Mouse (Mus musculus): ENCODE results near the gene Tmem255a. TPM values are rescaled to one million over a fixed set of nuclear protein-coding genes. Genes with fewer than 3 reads are reported as not detected.

Tmem255a gene
- 65.1 and 66.9 TPM in 2 replicates for polyA plus RNA-seq (2014; fragmentation: Nextera tagmentation; extraction: Ambion mirVana)

DNA sequence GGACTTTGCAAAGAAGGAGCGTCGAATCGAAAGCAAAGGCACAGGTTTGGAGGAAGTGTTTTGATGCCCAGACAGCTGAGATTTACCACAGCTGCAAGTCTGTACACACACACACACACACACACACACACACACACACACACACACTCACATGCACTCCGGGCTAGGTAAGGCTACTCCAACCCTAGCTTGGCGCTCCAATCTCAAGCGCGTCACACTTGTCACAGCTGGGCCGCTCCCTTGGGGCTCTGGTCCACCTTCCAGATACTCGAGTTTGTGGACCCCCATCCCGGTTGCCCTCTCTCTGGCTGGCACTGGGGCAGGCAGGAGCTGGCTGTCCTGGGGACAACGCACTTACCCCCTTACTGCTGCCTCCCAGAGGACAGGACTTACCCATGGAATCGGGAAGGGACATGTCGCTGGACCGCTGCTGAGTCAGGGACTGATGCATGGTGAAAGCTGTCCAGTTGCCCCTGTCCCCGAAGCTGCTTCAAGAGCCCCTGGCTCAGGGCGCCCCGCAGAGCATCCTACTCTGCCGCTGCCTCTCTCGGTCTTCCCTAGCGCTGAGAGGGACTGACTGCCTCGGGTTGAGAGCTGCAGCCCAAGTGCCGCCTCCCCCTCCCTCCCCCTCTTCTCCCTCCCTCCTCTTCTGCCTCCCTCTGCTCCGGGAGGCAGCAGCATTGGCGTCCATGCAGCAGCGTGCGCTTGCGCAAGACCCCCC, at the start of gene Tmem255a:
Gene Tmem255a (minus strand): TSS at position 589 of the 721 bp plus-strand sequence.
- Histone ChIP-seq H3K9me3 (ENCODE audit: control insufficient read depth, low read length) (no peaks in the 10 kb centered on the region), H3K27ac (ENCODE audit: low read depth, low read length) (0 out of 2 replicates have a peak within 1 kb of the TSS, but pooled peaks have one; percentile 48), H3K9ac (replicated peaks; ENCODE audit: low read depth, low read length) (peak within 1 kb of the TSS; percentile 18; the same call in 1 of the 2 replicates), H3K27me3 (ENCODE audit: control insufficient read depth, insufficient read depth, low read length) (no peaks in the 10 kb centered on the region), H3K4me3 (ENCODE audit: low read depth, low read length) (peak within 1 kb of the TSS; percentile 31), H3K4me2 (ENCODE audit: low read depth, low read length) (peak within 1 kb of the TSS; percentile 56), H3K4me1 (ENCODE audit: control insufficient read depth, insufficient read depth, low read length) (no peaks in the 10 kb centered on the region), H3K36me3 (ENCODE audit: control insufficient read depth, insufficient read depth, low read length) (no peaks in the 10 kb centered on the region)
- ATAC-seq (ENCODE audit: low read depth), result peak; percentile 87
- WGBS, result 17% methylated on average over 25 of the region's 27 CpGs

DNA sequence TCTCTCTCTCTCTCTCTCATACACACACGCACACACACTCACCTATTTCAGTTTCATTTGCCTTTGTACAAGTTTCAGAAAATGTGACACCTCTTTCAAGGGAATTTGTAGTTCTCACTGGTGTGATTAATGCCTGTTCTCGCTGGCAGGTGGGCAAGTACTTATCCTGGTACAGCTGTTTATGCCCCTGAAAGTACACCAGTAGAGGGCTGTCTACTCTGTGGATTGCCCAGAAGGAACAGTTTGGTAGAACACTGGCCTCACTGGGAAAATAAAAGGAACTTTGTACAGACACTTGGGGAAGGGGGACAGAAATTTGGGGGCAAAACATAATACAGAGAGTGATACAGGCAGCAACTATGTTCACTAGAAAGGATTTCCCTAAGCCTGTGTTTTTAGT, 7.4 kb upstream of the Tmem255a start:
- Histone ChIP-seq H3K36me3 (ENCODE audit: control insufficient read depth, insufficient read depth, low read length) (no peaks in the 10 kb centered on the region), H3K9me3 (ENCODE audit: control insufficient read depth, low read length) (no peaks in the 10 kb centered on the region), H3K4me1 (ENCODE audit: control insufficient read depth, insufficient read depth, low read length) (no peaks in the 10 kb centered on the region), H3K4me3 (ENCODE audit: low read depth, low read length) (no peak overlapping the region), H3K27ac (ENCODE audit: low read depth, low read length) (no peak overlapping the region), H3K9ac (replicated peaks; ENCODE audit: low read depth, low read length) (no peak overlapping the region), H3K27me3 (ENCODE audit: control insufficient read depth, insufficient read depth, low read length) (no peaks in the 10 kb centered on the region), H3K4me2 (ENCODE audit: low read depth, low read length) (no peak overlapping the region)
- whole genome bisulfite sequencing, result 13% methylated on average over 2 of the region's 2 CpGs
- ATAC-seq (ENCODE audit: low read depth), result peak; percentile 38; the same call in 1 of the 2 replicates

DNA sequence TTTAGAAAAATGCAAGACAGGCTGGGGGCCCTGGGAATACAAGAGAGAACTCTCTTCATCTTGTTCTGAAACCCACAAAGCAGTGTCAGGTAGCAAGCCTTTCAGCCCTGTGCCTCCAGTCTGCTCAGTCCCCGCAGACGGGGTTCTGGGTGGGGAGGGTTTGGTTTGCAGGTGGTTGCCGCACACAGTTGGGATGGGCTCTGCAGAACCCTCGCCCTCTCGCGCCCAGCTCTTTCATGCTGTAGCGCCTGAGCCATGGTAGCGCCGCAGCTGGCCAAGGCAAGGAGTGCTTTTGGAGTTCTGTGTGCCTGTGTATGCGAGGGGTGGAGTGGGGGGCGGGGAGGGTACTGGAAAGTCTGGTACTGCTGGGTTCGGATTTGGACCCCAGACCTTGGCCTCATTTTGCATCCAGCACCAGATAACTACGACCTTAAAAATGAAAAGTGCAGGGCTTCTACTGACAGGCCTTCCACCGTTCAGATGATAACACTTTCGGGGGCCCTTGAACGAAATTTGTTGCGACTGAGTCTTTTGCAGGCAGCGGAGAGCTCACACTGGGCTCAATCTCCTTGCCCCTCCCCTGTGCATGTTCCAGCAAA, 1.8 kb downstream of the Tmem255a start:
- H3K4me3 ChIP-seq (ENCODE audit: low read depth, low read length), result peak overlapping the region; percentile 27
- no peaks in the 10 kb centered on the region for H3K36me3 ChIP-seq (ENCODE audit: control insufficient read depth, insufficient read depth, low read length)
- peak; percentile 26; the same call in 1 of the 2 replicates for ATAC-seq (ENCODE audit: low read depth)
- H3K27me3 ChIP-seq (ENCODE audit: control insufficient read depth, insufficient read depth, low read length), result no peaks in the 10 kb centered on the region
- H3K27ac ChIP-seq (ENCODE audit: low read depth, low read length), result no peak overlapping the region
- peak overlapping the region; percentile 56 for H3K4me2 ChIP-seq (ENCODE audit: low read depth, low read length)
- no peaks in the 10 kb centered on the region for H3K9me3 ChIP-seq (ENCODE audit: control insufficient read depth, low read length)
- no peak overlapping the region; the same call in 1 of the 2 replicates for H3K9ac ChIP-seq (replicated peaks; ENCODE audit: low read depth, low read length)
- WGBS, result 16% methylated on average over 18 of the region's 18 CpGs
- no peaks in the 10 kb centered on the region for H3K4me1 ChIP-seq (ENCODE audit: control insufficient read depth, insufficient read depth, low read length)

- no peaks in the 10 kb centered on the region for H3K36me3 ChIP-seq (ENCODE audit: control insufficient read depth, insufficient read depth, low read length)
- H3K4me3 ChIP-seq (ENCODE audit: low read depth, low read length), result peak overlapping the region; percentile 27; the same call in 1 of the 2 replicates
- H3K27me3 ChIP-seq (ENCODE audit: control insufficient read depth, insufficient read depth, low read length), result no peaks in the 10 kb centered on the region
- H3K9me3 ChIP-seq (ENCODE audit: control insufficient read depth, low read length), result no peaks in the 10 kb centered on the region
- WGBS, result 18% methylated on average over 16 of the region's 16 CpGs
- H3K4me1 ChIP-seq (ENCODE audit: control insufficient read depth, insufficient read depth, low read length), result no peaks in the 10 kb centered on the region
- H3K9ac ChIP-seq (replicated peaks; ENCODE audit: low read depth, low read length), result no peak overlapping the region
- no peak overlapping the region for H3K27ac ChIP-seq (ENCODE audit: low read depth, low read length)
- no peak; the same call in 1 of the 2 replicates for ATAC-seq (ENCODE audit: low read depth)
- peak overlapping the region; percentile 56 for H3K4me2 ChIP-seq (ENCODE audit: low read depth, low read length)
Observed at GRCm38 (mm10) chrX:38249640-38250351, 2.4 kb downstream of the Tmem255a start.

DNA sequence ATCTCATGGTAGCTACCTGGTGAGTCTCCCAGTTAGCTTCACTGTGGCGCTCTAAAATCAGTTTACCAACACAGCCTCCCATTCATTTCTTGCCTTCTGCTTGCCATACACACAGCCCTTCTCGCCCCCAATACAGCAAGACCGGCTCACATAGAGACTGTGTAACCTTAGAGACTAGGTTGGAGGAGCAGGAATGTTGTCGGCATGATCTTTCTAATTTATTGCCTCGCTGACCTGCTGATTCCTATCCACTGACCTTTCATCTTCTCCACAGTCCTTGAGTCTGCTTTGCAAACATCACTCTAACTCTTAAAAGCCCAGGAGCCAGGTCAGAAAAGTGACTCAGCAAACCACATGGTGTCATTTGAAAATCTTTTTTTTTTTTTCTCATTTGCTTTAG, 4.6 kb downstream of the Tmem255a start:
- Histone ChIP-seq H3K9ac (replicated peaks; ENCODE audit: low read depth, low read length) (no peak overlapping the region), H3K36me3 (ENCODE audit: control insufficient read depth, insufficient read depth, low read length) (no peaks in the 10 kb centered on the region), H3K4me2 (ENCODE audit: low read depth, low read length) (no peak overlapping the region), H3K4me1 (ENCODE audit: control insufficient read depth, insufficient read depth, low read length) (no peaks in the 10 kb centered on the region), H3K4me3 (ENCODE audit: low read depth, low read length) (no peak overlapping the region), H3K27ac (ENCODE audit: low read depth, low read length) (no peak overlapping the region), H3K27me3 (ENCODE audit: control insufficient read depth, insufficient read depth, low read length) (no peaks in the 10 kb centered on the region), H3K9me3 (ENCODE audit: control insufficient read depth, low read length) (no peaks in the 10 kb centered on the region)
- 22% methylated on average over 5 of the region's 5 CpGs for WGBS
- ATAC-seq (ENCODE audit: low read depth), result no peak

GRCm38 (mm10) chrX:38247108-38247507, 5.1 kb downstream of the Tmem255a start:
- Histone ChIP-seq H3K4me1 (ENCODE audit: control insufficient read depth, insufficient read depth, low read length) (no peaks in the 10 kb centered on the region), H3K36me3 (ENCODE audit: control insufficient read depth, insufficient read depth, low read length) (no peaks in the 10 kb centered on the region), H3K9ac (replicated peaks; ENCODE audit: low read depth, low read length) (no peak overlapping the region), H3K27me3 (ENCODE audit: control insufficient read depth, insufficient read depth, low read length) (no peaks in the 10 kb centered on the region), H3K4me2 (ENCODE audit: low read depth, low read length) (no peak overlapping the region), H3K9me3 (ENCODE audit: control insufficient read depth, low read length) (no peaks in the 10 kb centered on the region), H3K4me3 (ENCODE audit: low read depth, low read length) (no peak overlapping the region), H3K27ac (ENCODE audit: low read depth, low read length) (no peak overlapping the region)
- no peak for ATAC-seq (ENCODE audit: low read depth)
- 28% methylated on average over 6 of the region's 6 CpGs for WGBS

GRCm38 (mm10) chrX:38237731-38238130, 14.5 kb downstream of the Tmem255a start:
- Histone ChIP-seq H3K4me2 (ENCODE audit: low read depth, low read length) (no peak overlapping the region), H3K9ac (replicated peaks; ENCODE audit: low read depth, low read length) (no peak overlapping the region), H3K4me1 (ENCODE audit: control insufficient read depth, insufficient read depth, low read length) (no peaks in the 10 kb centered on the region), H3K4me3 (ENCODE audit: low read depth, low read length) (no peak overlapping the region), H3K9me3 (ENCODE audit: control insufficient read depth, low read length) (no peaks in the 10 kb centered on the region), H3K36me3 (ENCODE audit: control insufficient read depth, insufficient read depth, low read length) (no peaks in the 10 kb centered on the region), H3K27me3 (ENCODE audit: control insufficient read depth, insufficient read depth, low read length) (no peaks in the 10 kb centered on the region), H3K27ac (ENCODE audit: low read depth, low read length) (no peak overlapping the region)
- WGBS, result 42% methylated on average over 2 of the region's 2 CpGs
- no peak for ATAC-seq (ENCODE audit: low read depth)

DNA sequence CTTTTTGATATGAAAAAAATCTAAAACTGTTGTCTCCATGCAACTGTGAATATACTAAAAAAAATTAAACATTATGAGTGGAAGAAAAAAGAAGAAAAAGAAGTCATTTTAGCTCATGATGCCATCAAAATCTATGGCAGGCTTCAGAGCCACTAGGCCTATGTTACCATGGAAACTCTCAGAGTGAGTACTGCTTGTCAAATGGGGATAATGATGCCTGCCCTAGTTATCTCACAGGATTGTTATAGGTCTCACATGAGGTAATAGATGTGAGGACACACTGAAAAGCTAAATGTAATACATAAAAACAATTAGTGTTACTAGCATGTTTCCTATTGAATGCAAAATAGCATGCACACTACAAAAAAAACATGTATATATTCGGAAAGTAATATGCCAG, 22.4 kb downstream of the Tmem255a start:
- 82% methylated on average over 1 of the region's 1 CpGs for WGBS
- H3K9ac ChIP-seq (replicated peaks; ENCODE audit: low read depth, low read length), result no peak overlapping the region
- ATAC-seq (ENCODE audit: low read depth), result no peak
- H3K4me2 ChIP-seq (ENCODE audit: low read depth, low read length), result no peak overlapping the region
- H3K4me3 ChIP-seq (ENCODE audit: low read depth, low read length), result no peak overlapping the region
- H3K9me3 ChIP-seq (ENCODE audit: control insufficient read depth, low read length), result no peaks in the 10 kb centered on the region
- H3K27ac ChIP-seq (ENCODE audit: low read depth, low read length), result no peak overlapping the region
- no peaks in the 10 kb centered on the region for H3K27me3 ChIP-seq (ENCODE audit: control insufficient read depth, insufficient read depth, low read length)
- no peaks in the 10 kb centered on the region for H3K4me1 ChIP-seq (ENCODE audit: control insufficient read depth, insufficient read depth, low read length)
- H3K36me3 ChIP-seq (ENCODE audit: control insufficient read depth, insufficient read depth, low read length), result no peaks in the 10 kb centered on the region

DNA sequence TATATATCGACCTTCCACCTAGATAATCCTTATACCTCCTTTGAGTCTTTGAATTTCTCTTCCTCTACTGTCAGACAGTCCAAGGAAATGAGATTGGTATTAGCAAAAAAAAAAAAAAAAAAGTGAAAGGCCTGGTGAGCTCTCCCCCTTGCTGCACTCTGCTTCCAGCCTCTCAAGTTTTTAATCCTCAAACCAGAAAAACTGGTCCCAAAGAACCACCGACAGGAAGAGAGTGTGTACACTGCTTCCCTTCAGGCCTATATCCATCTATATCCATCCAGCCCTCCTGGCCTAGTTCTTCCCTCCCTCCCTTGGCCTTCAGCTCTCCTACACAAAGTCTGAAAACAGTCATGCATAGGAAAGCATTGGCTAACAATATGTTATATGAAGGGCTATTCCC, 29.5 kb downstream of the Tmem255a start:
- Histone ChIP-seq H3K9me3 (ENCODE audit: control insufficient read depth, low read length) (no peaks in the 10 kb centered on the region), H3K9ac (replicated peaks; ENCODE audit: low read depth, low read length) (no peak overlapping the region), H3K27me3 (ENCODE audit: control insufficient read depth, insufficient read depth, low read length) (no peaks in the 10 kb centered on the region), H3K4me3 (ENCODE audit: low read depth, low read length) (no peak overlapping the region), H3K27ac (ENCODE audit: low read depth, low read length) (no peak overlapping the region), H3K4me2 (ENCODE audit: low read depth, low read length) (no peak overlapping the region), H3K4me1 (ENCODE audit: control insufficient read depth, insufficient read depth, low read length) (no peaks in the 10 kb centered on the region), H3K36me3 (ENCODE audit: control insufficient read depth, insufficient read depth, low read length) (no peaks in the 10 kb centered on the region)
- no peak for ATAC-seq (ENCODE audit: low read depth)
- WGBS, result 80% methylated on average over 2 of the region's 2 CpGs

Data from neural tube, embryonic 14.5 days (tissue).